Mouse (Mus musculus) liver, embryonic 14.5 days (tissue): Measurements from ENCODE around the gene Galnt10.

Source experiments
- CTCF ChIP-seq: IDR thresholded peaks from 2 replicates; pipeline ENCODE4 v1.5.1; 2016; ENCODE audit warnings: antibody characterized with exemption, low read depth, control low read depth
- EP300 ChIP-seq: IDR thresholded peaks from 2 replicates; pipeline ENCODE4 v1.6.1; 2016; ENCODE audit warnings: antibody characterized with exemption, low read depth

GRCm38 (mm10) chr11:57836401-57836800, 191.2 kb downstream of the Galnt10 start:
- TF ChIP-seq CTCF: no peak
- TF ChIP-seq EP300: no peak
